Mouse (Mus musculus) frontal cortex, postnatal 10 days (tissue): ENCODE data around the gene Klhl13.

Experiments
- DNase-seq, 2 experiments: peaks; one replicate each; pipeline ENCODE4 v3.0.0; 2022; ENCODE audit warnings: low spot score in 2 of 2, mixed read lengths in 1 of 2

The Klhl13 gene

GRCm38 (mm10) chrX:23364514-23365381 lies at the start of gene Klhl13:
Klhl13 (minus strand) TSS chrX:23365082.
- DNase-seq, result peak; percentile 4 to 36

DNA sequence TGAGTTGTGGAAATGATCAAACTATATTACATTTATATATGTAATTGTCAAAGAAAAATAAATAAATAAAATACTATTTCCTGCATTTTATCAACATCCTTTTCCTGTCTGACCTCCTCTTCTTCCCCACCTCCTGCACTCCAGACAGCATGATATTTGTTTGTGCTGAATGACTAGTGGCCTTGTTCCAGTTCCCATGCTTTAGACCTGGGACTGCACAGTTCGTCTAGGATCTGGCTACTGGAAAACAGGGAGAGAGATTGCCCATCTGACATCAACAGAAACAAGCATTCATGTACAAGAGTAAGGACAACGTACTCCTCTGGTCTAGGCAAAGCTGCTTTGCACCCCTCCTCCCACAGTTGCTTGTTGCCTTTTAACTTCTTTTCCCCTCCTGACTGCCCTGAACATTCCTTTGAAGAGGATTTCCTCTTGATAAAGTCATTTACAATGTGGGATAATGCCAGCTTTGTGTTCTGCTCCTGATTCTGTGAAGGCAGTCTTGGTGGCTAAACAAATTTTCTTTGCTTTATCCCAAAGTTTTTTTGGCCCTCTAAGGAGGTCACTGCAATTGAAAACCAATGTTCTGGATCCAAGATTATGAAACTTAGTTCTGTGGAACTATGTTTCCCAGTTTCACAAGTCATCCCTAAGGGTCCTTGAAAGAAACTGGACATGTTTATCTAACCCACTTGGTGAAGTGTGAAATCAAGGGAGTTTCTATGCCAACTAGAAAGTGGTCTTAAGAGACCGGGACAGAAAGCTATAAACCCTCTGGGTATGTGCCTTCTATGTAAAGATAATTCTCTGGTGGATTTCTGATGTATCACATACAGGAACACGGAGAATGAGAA lies 44.6 kb upstream of the Klhl13 start:
- no peak for DNase-seq

DNA sequence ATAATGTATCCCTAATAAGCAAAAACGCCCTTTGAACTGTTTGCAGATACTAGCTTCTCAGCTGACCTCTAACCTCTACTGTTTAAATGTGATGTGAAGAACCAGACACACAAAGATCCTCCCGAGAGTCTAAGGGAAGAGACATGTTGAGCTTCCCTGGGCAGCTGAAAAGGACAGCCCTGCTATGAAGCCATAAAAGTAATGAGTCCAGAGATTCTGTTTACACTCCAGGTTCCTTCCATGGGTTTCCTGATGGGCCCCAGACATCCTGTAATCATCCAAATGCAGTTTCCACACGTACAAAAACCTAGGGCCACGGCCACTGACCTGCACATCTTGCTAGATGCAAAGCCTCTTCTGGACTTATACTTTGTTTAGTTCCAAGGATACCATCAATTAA lies 23.8 kb upstream of the Klhl13 start:
- DNase-seq, result no peak

- no peak for DNase-seq
These were observed 1.4 kb downstream of the Klhl13 start for GRCm38 (mm10) chrX:23363441-23363840.

- no peak for DNase-seq
These were observed 4.4 kb downstream of the Klhl13 start for GRCm38 (mm10) chrX:23360446-23360845.

- no peak for DNase-seq
These were observed 14.8 kb downstream of the Klhl13 start for GRCm38 (mm10) chrX:23350083-23350482.

DNA sequence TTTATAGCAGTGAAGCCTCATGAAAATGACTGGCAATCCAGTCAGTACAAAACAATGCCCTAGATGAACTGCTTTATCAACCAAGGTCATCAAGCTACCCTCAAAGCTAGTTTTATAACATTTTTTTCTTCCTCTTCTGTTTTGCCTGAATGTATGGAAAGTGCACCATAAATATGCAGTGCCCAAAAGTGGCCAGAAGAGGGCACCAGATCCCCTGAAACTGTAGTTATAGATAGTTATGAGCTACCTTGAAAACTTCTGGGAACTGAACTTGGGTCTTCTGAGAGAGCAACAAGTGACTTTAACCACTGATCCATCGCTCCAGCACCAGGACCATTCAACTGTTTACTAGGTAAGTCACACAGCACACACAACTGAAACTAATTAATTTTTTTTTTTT lies 36.8 kb downstream of the Klhl13 start:
- DNase-seq, result no peak

DNA sequence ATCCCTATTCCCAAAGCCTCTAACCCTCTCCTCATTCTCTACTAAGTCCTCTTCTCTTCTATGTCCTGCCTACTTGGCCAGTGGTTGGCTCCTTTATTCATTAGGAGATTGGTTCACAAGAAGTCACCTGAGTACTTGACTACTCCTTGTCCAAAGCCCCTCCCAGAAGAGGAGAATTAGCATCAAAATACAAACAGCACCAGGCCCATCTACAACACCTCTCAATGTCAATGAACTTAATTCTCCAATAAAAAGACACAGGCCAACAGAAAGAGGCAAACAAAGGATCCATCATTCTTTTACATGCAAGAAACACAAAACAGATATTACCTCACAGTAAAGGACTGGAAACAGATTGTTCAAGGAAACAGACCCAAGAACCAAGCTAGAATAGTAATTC lies 46.0 kb downstream of the Klhl13 start:
- DNase-seq, result no peak

DNA sequence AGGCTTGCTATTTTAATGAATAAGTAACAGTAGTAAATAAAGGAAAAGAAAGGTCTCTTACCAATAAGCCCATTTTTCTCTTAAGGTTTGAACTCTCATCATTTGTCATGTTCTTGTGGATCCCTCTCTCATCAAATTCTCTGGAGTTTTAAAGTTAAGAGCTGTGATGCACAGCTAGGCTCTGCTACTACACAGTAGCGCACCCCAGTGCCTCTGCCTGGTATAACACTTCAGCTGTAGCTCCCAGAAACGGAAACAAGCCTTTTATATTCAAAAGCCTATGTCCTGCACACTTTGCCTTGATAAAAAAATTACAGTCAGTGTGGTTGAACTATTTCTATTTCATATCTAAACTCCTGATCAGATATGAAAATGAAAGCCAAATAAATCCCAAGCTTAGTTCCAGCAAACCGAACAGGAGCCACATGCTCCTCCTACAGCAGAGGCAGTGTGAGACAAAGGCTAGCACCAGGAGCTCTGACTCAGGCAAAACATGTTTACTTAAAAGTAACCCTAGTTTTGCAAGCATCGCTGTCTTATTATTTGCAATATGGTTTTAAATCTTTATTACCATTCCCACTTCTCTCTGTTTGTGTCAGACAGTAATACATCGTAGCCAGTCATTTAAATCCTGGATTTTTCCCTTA lies 68.8 kb downstream of the Klhl13 start:
- DNase-seq, result peak; percentile 16 to 57

- no peak for DNase-seq
These were observed 79.5 kb downstream of the Klhl13 start for GRCm38 (mm10) chrX:23285442-23285817.

- DNase-seq, result no peak
These were observed 80.1 kb downstream of the Klhl13 start for GRCm38 (mm10) chrX:23284530-23285441.

GRCm38 (mm10) chrX:23267601-23268000 lies 97.3 kb downstream of the Klhl13 start:
- DNase-seq, result no peak

DNA sequence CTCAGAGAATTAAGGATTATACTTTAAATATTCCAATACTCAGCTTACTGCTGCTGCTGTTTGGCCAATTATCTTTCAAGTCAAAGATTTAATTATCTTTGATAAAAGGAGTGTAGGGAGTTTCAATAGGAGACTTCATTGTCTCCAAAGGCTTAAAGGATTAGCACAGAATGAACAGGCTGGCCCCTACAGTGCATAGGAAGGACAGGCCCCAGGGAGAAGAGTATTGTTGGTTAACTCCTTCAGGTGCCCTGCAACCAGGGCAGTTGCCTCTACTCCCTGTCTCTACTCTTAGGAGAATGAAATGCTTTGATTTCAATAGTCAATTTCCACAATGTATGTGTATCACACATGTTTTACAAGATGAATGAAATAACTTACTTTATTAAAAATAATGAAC lies 116.1 kb downstream of the Klhl13 start:
- no peak for DNase-seq
